Mouse (Mus musculus): Measurements from ENCODE around the gene Psd4.

Gene Psd4

DNA sequence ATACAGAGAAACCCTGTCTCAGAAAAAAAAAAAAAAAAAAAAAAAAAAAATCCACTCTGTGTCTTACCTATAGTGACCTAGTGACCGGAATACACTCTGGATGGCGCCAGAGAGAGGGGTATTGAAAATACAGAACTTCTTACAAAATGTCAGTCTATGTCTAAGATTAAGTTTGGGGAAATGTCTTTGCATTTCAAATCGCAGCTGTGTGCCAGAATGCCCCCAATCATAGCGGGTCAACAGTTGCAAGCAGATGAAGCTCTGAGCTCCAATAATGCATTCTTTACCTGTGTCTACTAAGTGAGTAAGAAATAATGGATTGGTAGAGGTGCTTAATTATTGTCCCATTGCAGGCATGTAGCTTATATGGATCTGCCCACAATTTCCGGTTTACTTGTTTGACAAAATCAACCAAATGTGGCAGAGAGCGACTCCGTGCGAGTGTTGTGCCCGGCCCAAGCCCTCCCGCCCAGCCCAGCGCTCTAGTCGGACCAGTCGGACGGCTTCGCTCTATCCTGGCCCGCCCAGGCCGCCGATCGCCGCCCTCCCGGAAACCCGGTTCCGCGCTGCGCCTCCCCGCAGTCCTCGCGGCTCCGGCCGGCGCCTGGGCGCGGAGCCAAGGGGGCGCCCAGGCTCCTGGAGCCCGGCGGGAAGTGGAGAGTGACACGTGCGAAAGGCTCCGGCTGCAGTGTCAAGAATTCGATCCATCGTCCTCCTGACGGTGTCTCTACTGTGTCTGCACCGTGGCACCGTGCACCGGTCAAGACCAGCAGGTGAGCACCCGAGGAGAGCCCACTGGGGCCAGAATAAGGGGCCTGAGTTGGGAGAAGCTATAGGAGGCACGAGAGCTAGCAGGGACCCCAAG, at the start of gene Psd4:
Psd4 (plus strand) TSS at position 551 of the 865 bp plus-strand sequence.
- peak; percentile 54 for DNase-seq (ENCODE audit: low spot score)

DNA sequence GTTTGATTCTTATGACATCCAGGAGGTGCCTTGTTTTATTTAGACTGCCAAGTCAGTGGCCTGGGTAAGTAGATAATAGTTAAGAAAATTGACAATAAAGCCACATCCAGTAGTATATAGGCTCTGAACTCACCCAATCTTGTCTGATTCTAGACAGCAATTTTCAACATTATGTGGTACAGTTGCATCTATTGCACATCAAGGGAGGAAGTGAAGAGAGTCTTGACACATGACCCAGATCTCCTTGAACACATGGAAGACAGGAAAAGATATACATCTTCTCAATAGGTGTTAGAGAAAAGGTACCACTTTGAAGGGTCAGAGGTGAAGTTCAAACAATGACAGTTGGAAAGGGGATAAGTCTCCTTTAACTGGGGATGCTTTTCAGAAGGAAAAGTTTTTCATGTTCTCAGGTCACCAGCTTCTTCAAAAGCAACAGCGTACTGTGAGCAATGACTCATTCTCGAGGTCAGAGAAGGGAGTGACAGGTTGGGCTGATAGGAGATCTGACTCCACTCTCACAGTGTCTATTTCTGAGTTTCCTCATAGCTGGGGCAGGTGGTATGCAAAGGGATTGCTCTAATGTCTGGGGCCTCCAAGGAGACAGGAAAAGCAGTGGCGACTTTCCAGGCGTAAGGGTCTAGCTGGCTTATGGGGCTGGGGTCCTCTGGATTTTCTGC, 49.3 kb upstream of the Psd4 start:
- no peak for DNase-seq (ENCODE audit: low spot score)

DNA sequence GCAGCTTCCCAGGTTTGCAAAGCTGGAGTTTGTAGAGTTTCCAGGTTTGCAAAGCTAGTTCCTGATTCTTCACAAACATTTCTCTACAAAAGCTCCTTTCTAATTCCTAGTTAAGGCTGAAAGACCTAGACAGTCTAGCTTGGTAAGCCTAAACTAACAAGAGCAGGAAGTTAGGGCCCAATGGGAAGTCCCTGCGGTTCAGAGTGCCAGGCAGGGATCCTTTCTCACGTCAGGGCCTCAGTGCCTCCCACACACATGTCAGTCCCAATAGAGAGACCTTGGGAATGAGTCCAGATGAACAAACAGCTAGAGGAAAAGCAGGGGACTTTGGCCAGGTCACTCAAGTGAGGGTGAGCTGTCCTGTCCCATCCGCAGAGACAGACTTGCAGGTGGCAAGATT, 32.0 kb upstream of the Psd4 start:
- DNase-seq (ENCODE audit: low spot score), result no peak

DNA sequence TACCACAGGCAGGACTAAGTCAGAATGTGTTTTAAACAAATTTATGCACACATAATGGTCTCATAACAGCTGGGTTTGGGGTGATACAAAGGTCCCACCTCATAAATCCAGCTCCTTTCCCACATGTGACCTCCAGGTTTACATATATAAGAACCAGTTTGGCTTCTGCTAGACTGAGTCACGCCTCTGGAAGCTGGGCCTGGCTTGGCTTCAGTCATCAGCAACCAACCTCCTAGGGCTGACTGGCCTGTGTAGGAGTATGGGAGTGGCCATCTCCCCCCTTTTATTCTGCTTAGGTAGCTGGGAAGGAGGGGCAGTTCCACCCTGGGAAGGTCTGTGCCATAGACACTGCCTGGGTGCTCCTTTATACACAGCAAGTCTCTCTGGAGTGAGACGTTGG, 30.8 kb upstream of the Psd4 start, which contains the start of gene Il1rn:
Il1rn (plus strand) TSS at position 309 of the 400 bp plus-strand sequence.
- DNase-seq (ENCODE audit: low spot score), result no peak

DNA sequence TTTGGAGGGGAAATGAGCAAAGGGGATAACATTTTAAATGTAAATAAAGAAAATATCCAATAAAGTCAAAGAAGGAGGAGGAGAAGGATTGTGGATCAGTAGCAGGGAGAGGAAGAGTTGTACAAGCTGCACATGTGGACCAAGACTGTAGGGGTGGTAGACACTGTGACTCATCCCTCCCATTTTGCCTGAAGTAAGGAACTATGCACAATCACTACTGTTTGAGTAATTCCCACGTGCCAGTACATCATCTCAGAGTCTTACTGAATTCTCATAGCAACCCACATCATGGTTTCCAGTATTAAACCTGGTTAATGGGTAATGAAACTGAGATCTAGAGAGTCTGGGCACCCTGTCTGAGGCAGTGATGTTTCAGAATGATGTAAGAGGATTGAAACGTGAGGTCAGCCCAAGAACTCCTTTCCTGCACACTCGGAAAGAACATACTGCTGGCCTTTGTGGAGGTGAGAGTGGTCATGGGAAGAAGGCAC, 25.9 kb upstream of the Psd4 start:
- no peak for DNase-seq (ENCODE audit: low spot score)

DNA sequence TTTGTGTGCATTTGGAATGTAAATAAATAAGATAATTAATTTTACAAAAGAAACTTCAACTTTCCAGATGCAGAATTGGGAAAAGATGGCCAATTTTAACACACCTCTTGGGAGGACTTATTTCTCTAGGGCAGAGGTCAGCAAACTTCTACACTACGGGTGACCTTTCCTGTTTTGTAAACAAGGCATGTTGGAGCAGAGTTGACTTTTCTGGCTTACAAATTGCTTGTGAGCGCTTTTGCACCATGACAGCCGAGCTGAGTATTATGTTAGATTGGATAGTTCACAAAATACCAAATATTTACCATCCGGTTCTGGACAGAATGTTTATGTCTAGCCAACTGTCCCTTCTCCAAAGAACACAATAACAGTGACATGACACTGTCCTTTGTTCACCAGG, 22.8 kb upstream of the Psd4 start:
- DNase-seq (ENCODE audit: low spot score), result no peak

DNA sequence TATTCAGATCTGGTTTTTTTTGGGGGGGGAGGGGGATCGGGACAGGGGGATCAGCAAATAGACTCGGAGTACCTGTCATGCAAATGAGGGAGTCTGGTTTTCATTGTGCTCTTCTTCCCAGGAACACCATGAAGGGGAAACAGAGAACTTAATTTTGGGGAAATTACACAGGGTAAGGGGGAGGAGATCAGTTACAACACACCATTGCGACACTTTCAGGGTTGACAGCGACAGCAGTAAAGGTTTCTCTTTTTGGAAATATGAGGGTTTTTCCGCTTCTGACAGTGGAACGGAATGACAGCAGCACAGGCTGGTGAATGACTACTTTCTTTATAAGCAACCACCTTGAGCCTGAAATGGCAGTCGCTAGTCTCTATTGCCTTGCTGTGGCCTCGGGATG, 22.3 kb upstream of the Psd4 start:
- DNase-seq (ENCODE audit: low spot score), result no peak

DNA sequence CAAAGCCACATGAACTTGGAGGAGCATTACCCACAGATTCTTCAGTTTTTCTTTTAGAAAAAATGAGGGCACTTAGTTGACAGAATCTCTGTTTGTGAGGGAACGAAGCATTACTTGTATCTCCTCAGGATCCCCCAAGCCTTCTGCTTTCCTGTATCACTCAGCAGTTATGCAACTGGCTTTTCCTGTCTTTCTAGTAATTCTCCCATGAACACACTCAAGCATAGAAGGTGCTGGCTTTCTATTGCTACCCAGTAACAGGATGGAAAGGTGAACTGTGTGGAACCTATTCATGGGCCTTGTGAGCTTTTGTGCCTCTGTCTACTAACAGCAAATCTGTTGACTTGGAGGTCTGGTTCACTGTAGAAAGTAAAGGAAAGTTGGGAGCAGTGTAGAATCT, 19.5 kb upstream of the Psd4 start:
- no peak for DNase-seq (ENCODE audit: low spot score)

DNA sequence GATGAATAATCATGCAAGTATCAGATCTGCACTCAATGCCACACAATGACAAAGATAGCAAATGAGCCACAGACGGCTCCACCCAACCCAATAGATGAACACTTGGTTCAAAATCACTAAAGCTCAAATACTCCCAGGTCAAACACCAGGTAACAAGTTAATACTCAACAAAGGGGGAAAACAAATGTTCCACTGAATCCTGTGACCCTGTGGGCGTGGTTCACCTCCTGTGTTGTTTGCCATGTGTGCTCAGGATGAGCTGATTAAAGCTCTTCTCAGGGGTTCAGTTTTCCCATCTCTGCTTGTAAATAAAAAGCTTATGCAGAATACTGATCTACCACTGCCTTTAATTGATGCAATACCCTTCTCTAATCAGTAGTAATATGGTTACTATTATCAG, 16.2 kb upstream of the Psd4 start:
- no peak for DNase-seq (ENCODE audit: low spot score)

DNA sequence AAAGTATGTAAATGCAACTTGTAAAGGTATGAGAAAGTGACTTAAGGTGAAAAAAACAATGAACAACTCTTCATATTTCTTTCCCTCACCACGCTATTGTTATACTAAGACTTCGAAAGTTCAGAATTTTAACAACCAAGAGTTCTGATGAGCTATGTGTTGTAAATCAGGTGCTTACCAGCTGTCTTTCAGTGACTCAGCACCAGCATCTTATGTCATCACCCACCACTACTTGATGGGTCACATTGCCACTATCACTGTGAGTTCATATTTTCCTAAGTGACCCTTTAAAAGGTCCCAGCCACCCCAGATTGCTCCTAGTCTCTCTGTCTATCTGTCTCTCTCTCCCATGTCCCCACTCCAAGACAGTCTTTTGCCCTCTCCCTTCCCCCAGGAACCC, 14.3 kb upstream of the Psd4 start:
- DNase-seq (ENCODE audit: low spot score), result no peak

DNA sequence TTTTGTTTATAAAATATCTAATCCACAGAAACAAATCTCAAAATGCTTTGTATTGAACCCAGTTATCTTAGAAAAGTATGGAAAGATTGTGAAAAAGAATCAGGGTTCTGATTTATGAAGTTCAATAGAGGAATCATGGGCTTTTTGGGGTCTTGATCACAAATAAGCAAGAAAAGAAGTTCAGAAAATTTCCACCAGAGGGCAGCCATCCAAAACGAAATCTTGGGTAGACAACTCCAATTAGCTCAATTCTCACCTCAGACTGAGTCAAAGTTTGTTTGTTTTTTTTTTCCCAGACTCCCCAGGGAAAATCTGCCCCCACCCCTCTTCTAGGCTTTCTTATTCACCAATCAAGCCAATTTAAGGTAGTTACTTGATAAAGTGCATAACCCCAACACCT, 9.7 kb upstream of the Psd4 start:
- peak; percentile 45 for DNase-seq (ENCODE audit: low spot score)

DNA sequence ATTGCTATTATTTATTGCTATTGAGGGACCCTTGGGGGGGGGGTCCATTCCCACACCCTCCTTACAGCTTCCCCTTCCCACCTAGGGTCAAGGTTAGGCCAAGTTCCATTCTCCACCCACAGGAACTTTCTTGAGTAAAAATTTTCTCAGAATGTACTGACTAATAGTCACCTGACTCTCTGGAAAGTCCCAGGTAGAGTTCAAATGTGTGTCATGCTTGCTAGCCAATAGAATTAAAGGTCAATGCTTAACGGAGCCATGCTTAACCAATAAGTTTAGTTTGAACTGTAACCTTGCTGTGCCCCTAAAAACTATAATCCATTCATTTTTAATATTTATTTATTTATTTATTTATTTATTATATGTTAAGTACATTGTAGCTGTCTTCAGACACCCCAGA, 8.0 kb upstream of the Psd4 start:
- DNase-seq (ENCODE audit: low spot score), result no peak

DNA sequence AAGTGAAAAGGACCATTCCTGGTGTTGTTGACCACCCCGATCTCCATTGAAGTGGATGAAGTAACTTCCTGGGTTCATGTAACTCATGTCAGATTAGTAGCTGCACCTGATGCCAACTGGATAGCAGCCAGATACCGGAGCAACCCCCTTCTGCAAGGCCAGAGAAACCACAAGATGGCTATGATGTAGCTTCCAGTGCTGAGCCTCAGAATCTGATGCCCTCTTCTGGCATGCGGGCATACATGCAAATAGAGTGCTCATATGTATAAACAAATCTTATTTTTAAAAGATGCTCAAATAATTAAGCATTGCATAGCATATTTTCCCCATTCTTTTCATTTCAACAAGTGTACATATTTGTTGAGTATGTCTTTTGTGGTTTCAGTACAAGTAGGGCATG, 3.6 kb upstream of the Psd4 start:
- no peak for DNase-seq (ENCODE audit: low spot score)

DNA sequence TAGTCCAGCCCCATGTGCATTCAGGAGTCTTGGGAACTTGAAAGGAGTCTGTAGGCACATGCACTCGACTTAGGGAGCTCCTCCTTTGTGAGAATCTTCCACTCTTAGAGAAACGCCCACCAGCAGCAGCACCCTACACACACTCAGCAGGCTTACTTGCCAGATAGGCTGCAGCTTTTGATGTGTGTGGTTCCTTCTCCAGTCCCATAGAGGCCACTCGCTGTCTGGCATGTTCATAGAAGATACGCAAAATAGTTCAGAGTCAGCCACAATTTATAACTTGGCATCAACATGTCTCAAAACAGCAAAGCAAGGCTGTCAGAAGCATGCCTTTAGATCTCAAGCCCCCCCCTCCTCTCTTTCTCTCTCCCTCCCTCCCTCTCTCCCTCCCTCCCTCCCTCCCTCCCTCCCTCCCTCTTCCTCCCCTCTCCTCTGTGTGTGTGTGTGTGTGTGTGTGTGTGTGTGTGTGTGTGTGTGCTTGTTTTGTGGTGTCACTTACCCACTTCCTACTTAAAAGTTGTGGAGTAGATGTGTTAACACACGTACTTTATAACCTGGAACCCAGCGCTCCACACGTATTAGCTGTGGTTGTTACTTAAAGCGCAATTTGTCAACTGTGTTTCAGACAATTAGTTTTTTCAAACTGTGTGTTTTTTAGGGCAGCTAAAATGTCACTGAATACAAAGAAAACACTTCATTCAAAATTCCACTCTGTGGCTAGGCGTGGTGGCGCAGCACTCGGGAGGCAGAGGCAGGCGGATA, 985 bp upstream of the Psd4 start:
- peak; percentile 51 for DNase-seq (ENCODE audit: low spot score)

DNA sequence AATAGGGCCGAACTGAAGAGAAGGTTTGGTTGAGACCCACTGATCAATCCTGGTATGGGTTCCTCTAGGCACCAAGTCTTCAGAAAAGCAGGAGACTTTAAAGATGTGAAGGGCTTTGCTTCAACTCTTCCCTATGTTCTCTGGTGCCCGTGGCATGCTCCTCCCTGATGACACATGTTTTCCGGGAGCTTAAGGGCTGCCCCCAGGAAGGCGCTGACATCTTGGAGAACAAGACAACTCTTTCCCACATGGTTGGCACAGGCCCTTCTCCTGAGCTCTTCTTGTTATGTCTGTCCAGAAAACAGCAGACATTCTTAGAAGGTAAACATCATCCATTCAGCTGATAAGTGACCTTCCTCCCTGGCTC, 498 bp downstream of the Psd4 start:
- DNase-seq (ENCODE audit: low spot score), result no peak

DNA sequence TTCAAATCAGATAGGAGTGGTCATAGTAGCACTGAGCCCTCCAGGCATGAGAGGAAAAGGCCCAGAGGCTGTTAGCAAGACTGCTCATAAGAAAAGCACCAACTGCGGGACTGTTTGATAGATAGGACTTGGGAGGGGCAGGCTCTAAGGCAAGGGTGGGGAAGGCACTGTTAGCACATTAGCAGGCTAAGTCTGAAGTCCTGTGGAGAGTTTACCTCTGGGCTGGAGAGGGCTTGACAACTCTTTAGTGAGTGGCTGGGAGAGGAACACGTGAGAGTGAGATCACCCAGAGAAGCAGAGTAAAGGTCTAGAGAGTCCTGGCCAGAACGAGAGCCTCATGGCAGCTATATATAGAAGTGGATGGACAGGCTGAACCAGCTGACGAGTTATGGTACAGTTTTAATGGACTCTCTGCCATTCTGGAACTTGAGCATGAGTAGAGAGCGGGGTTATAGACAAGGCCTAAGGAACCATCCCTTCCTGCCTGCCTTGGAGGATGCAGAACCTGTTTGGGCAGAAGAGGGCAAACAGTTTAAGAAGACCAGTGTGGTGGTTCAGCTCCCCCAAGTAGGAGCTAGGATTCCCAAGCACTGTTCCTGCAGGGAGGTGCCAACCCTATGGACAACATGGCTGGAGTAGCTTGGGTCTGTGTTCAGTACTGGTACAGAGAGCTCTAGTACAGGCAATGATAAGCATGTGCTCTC, 11.5 kb downstream of the Psd4 start:
- no peak for DNase-seq (ENCODE audit: low spot score)

DNA sequence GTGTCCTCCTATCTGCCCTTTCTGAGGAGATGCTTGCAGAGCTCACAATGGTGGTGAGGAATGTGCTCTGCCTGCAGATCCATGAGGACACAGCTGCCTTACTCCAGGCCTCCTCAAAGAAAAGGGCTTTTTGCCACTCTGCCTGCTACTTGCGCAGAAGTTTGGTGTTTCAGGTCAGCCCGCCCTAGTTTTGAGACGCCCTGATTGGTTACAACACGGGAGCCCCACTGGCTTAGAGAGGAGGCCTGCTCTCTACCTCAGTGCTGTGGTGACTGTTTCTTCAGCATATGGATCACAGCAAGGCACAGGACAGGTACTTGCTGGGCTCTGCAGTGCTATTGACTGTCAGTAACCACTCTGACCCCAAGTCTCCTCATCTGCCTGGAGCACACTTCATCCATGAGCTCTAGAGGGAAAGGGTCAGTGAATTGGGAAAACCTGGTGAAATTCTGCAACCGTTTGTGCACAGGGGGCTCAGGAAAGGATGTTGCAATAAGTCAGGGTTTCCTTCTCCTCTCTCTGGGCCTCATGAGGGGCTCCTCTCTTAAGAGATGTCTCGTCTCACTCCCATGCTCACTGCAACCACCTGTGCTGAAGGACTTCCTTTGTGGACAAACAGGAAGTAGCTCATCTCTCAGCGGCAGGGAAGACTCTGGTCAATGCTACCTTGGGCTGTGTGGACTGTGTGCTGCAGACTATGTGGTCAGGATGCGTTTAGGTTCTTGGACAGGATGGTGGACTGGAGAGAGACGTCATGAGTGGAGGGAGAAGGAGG, 15.3 kb downstream of the Psd4 start:
- no peak for DNase-seq (ENCODE audit: low spot score)

DNA sequence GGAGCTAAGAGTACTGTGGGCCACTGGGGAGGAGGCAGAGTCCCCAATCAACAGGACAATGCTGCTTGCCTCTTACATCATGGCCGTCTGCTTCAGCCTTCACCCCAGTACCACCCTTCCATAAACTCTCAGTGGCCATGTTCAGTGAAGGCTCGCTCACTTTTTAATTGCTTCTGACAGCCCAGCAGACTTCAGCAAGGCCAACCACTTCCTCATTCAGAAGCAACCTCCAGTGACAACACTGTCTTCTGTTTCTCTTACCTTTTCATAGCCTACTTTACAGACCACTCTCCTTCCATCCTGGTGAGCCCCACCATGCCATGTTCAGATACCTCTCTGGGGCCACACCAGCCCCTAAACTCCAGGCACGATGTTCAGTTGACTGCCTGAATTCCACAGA, 16.3 kb downstream of the Psd4 start:
- DNase-seq (ENCODE audit: low spot score), result no peak

DNA sequence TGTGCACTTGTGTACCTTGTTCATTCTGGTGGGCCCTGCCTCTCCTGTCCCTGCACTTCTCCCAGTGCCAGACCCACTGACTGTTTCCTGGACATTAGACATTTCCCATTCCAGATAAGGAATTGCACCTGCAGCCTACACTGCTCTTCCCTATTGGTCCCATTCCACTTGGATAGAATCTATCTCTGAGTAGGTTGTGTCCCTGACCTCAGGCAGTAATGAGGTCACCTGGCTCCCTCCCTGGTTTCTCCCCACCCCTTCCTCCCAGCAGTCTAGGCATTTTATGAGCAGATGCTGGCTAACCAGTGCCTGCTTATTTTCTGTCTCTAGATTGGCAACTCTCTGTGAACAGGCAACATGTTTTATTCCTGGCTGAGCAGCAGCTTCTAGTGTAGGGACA, 17.0 kb downstream of the Psd4 start:
- DNase-seq (ENCODE audit: low spot score), result no peak

DNA sequence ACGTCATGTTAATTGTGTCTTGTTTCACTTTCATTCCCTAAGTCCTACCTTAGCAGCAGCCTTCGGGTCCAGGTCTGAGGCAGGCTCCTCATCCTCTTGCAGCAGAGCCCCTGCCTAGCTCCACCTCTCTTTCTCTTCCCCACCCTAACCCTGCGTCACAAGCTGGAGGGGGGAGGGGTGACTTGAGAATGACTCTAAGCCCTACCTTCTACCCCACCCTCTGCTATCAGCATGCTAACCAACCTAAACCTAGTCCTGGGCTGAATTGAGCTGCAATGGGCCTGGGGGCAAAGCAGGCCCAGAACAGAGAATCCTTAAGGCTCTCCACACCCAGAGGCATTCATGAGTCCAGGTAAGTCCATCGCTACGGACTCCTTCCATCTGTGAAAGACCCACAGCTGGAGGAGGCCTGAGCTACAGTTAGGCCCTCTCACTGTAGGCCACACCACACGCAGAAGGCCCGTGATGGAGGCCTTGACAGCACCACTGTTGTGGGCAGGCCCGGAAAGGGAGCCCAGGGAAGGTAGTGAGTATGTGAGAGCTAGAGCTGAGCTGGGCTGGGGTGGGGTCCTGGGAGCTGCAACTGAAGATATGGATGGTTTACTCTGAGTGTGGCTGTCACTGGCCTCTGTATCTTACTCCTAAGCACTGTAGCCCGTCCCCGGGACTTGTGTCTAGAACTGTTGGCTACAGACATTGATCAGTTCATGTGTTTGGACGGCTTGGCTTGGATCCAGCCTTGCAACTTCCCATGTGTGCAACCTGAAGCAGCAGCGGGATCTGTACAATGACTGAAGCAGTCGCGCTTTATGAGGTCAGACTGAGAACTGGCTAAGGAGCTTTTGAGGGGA, 18.0 kb downstream of the Psd4 start:
- DNase-seq (ENCODE audit: low spot score), result peak; percentile 91
